Mouse (Mus musculus) left cerebral cortex, adult 18-20 months (tissue): ENCODE data around the gene Frmd4a. TPM values are rescaled to one million over a fixed set of nuclear protein-coding genes. Genes with fewer than 3 reads are reported as not detected.

Experiments
- DNase-seq, 2 experiments: peaks; one replicate each; pipeline ENCODE4 v3.0.0; 2021 to 2022; ENCODE audit warnings: low spot score in 2 of 2, mixed read lengths in 1 of 2
- total RNA-seq, 2 experiments: library from RNA; stranded (reverse); gene quantifications; 2 replicates each; pipeline ENCODE4 v1.2.3; 2021

Frmd4a gene
- total RNA-seq, 2 experiments from 2014 or later: 42.3 to 47.3 TPM

DNA sequence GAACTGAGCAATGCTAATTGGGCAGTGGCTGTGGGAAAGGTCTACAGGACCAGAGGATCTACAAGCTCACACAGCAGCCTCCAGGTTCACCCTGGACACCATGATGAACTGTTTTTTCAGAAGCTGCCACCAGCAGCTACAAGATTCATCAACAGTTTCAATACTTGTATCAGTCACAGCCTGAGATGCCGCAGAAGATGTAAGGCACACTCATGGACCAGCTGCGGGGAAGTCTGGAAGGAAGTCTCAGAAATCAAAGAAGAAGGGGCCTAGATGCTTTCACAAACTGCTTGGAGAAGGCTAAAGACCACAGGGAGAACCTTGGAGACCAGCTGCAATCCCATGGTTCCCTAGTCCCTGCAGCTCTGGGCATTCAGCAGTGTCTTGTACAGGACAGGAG, 632.1 kb downstream of the Frmd4a start:
- no peak for DNase-seq

DNA sequence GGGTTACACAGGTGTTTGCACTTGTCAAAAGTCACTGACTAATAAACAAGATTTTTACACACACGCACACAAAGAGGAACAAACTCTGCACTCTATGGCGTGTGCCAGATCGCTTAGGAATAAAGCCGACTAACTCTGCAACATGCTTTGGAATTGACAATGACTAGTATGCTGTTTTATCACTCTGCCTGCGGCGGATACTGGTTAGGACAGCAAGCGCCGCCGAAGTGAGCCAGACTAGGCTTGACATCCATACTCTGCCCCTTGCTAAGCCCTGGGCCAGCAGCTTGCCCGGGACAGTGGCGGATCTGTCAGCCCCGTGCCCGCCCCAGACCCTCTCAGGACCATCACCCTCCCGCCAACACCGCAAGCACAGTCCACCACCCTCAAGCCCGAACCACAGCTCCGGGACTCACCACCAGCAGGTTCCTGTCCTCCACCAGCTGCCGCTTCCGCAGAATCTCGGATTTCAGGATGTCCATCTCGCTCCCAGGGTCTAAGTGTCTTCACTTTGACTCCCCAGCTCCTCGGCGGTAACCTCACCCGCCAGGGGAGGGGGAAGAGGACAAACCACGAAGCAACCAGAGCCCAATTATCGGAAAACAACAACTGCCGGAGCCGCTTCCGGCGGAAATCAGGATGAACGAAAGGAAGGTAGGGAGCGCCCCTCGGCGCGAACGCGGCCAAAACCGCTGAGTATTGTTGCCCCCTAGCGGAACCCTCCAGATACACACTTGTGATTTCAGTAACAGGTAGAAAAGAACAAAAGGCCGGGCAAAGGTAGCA, 634.2 kb downstream of the Frmd4a start, which contains the start of gene Prpf18:
Prpf18 (minus strand) TSS at position 614 of the 786 bp plus-strand sequence.
- peak; percentile 91 to 93 for DNase-seq

DNA sequence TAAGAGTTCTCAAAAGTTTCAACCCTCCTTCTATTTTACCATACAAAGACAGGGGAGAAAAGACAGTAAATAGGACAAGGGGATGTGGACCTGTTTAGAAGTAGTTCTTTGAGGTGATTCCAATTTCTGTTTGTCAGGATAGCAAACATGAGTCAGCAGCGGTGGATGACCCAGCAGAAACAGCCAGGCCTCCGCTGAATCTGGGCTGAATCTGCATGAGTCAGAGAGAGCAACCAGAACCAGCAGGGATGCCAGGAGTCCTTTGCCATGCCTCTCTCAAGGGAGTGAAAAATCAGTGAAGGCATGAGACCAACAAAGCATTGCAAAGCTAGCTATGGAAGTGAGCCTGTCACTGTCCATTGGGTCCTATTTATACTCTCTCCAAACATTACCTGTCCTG, 643.2 kb downstream of the Frmd4a start:
- no peak for DNase-seq
